Mouse (Mus musculus) cerebellum, adult 2 months (tissue): ENCODE data around the gene Minpp1. TPM values are rescaled to one million over a fixed set of nuclear protein-coding genes. Genes with fewer than 3 reads are reported as not detected.

Source experiments
- DNase-seq, 2 experiments: peaks; one replicate each; pipeline ENCODE4 v3.0.0; 2021
- H3K27ac ChIP-seq: fragments of 200-500 bp; 2 replicates; pipeline ENCODE4 v1.5.1; 2012; ENCODE audit warnings: low read length, control low read depth, inconsistent platforms; ENCODE audit not compliant: insufficient read depth
- H3K27me3 ChIP-seq: fragments of 200-500 bp; 2 replicates; pipeline ENCODE4 v1.6.1; 2012; ENCODE audit warnings: inconsistent platforms, mild to moderate bottlenecking, low read length, moderate library complexity; ENCODE audit not compliant: control insufficient read depth, insufficient read depth
- H3K4me1 ChIP-seq: fragments of 200-500 bp; 2 replicates; pipeline ENCODE4 v1.6.1; 2011; ENCODE audit warnings: low read length; ENCODE audit not compliant: control insufficient read depth, insufficient read depth
- H3K4me3 ChIP-seq: fragments of 200-500 bp; replicated peaks from 2 replicates; pipeline ENCODE3; 2011; ENCODE audit warnings: mild to moderate bottlenecking, low read depth, low read length, control low read depth; ENCODE audit not compliant: insufficient read depth
- CTCF ChIP-seq: fragments of 200-500 bp; IDR thresholded peaks from 2 replicates; pipeline ENCODE4 v1.5.1; 2011; ENCODE audit warnings: low read depth, mild to moderate bottlenecking, control low read depth, low read length, moderate library complexity, borderline replicate concordance; ENCODE audit not compliant: insufficient read depth
- POLR2A ChIP-seq: fragments of 200-500 bp; IDR thresholded peaks from 2 replicates; pipeline ENCODE4 v1.6.1; 2011; ENCODE audit warnings: low read length, control low read depth, borderline replicate concordance; ENCODE audit not compliant: insufficient read depth
- WGBS: fragments of 180-500 bp; shearing (Covaris S2); methylation state at CpG from one replicate; pipeline ENCODE4 v1.1.7; 2018; 5-methylcytosine and 5-hydroxymethylcytosine counted together
- polyA plus RNA-seq: library from polyadenylated mRNA; depleted of rRNA; stranded (reverse); fragments of >200 nt; gene quantifications from 2 replicates; pipeline ENCODE4 v1.2.3, GENCODE M21; 2012

The Minpp1 gene
- polyA plus RNA-seq, 1 experiment: 41.3 TPM

- no peak for TF ChIP-seq CTCF
- TF ChIP-seq POLR2A: no peak
- H3K27ac ChIP-seq: no peak overlapping the region
- H3K4me3 ChIP-seq: no peak overlapping the region
- no peaks in the 10 kb centered on the region for H3K4me1 ChIP-seq
- DNase-seq: no peak
- WGBS: 86% methylated on average over 8 of the region's 8 CpGs
- no peaks in the 10 kb centered on the region for H3K27me3 ChIP-seq
These were observed 20.5 kb downstream of the Minpp1 start for GRCm38 (mm10) chr19:32506081-32506480.

GRCm38 (mm10) chr19:32506514-32506913, 20.9 kb downstream of the Minpp1 start:
- no peak for DNase-seq
- no peak overlapping the region for H3K4me3 ChIP-seq

GRCm38 (mm10) chr19:32507100-32507499, 21.5 kb downstream of the Minpp1 start:
- DNase-seq: no peak
- H3K4me1 ChIP-seq: no peaks in the 10 kb centered on the region
- H3K4me3 ChIP-seq: no peak overlapping the region
- TF ChIP-seq CTCF (no peak), POLR2A (no peak)
- no peaks in the 10 kb centered on the region for H3K27me3 ChIP-seq
- 90% methylated on average over 6 of the region's 6 CpGs for WGBS
- no peak overlapping the region for H3K27ac ChIP-seq

More at GRCm38 (mm10) chr19:32506514-32506913, 20.9 kb downstream of the Minpp1 start:
- H3K4me1 ChIP-seq: no peaks in the 10 kb centered on the region
- H3K27ac ChIP-seq: no peak overlapping the region
- H3K27me3 ChIP-seq: no peaks in the 10 kb centered on the region
- no peak for TF ChIP-seq POLR2A
- TF ChIP-seq CTCF: no peak
- 95% methylated on average over 5 of the region's 5 CpGs for WGBS

DNA sequence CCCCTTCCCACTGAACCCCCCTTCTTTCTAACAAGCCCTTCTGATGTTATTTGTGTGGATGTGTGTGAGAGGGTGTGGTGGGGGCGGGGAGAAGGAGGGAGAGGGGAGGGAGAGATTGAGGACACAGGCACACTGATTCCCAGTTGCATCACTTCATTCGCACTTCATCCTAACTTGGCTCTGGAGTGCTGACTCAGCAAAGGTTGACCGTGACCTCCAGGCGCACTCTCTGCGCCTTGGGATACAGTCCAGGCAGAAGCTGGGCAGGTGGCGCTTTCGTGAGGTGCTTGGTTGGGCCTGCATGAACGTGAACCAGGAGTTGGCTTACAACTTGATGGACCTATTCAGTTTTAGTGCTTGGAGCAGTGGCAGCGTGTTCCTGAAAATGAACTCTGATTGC, 22.0 kb downstream of the Minpp1 start:
- Histone ChIP-seq H3K4me3 (no peak overlapping the region), H3K4me1 (no peaks in the 10 kb centered on the region), H3K27me3 (no peaks in the 10 kb centered on the region), H3K27ac (no peak overlapping the region)
- TF ChIP-seq POLR2A (no peak), CTCF (no peak)
- WGBS: 82% methylated on average over 9 of the region's 9 CpGs
- no peak for DNase-seq

DNA sequence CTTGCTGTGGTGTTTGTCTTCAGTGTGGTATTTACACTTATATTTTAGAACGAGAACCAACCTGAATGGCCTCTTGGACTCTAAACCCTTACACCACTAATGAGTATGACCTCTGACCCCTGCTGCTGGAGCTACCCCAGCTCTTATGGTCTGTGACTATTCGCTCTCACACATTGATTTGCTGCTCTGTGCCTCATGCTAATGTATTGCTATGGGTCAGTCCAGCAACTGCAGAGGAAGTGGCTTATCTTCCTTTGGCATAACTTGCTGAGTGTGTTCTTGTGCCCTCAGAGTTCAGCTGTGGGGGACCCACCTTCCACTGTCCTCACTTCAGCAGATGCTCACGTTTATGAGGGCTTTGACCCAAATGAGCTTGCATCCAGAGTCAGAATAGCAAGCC, 24.7 kb downstream of the Minpp1 start:
- WGBS: 91% methylated on average over 3 of the region's 3 CpGs
- H3K27me3 ChIP-seq: no peaks in the 10 kb centered on the region
- H3K4me1 ChIP-seq: no peaks in the 10 kb centered on the region
- no peak overlapping the region for H3K27ac ChIP-seq
- DNase-seq: no peak
- TF ChIP-seq POLR2A (no peak), CTCF (no peak)
- H3K4me3 ChIP-seq: no peak overlapping the region

- DNase-seq: no peak
- Histone ChIP-seq H3K27ac (no peak overlapping the region), H3K27me3 (no peaks in the 10 kb centered on the region), H3K4me1 (no peaks in the 10 kb centered on the region), H3K4me3 (no peak overlapping the region)
- no peak for TF ChIP-seq POLR2A
- TF ChIP-seq CTCF: no peak
- 84% methylated on average over 6 of the region's 6 CpGs for WGBS
These were observed 25.4 kb downstream of the Minpp1 start for GRCm38 (mm10) chr19:32510962-32511361.

- 52% methylated on average over 1 of the region's 1 CpGs for WGBS
- no peak for DNase-seq
These were observed 26.9 kb downstream of the Minpp1 start for GRCm38 (mm10) chr19:32512518-32512917.

DNA sequence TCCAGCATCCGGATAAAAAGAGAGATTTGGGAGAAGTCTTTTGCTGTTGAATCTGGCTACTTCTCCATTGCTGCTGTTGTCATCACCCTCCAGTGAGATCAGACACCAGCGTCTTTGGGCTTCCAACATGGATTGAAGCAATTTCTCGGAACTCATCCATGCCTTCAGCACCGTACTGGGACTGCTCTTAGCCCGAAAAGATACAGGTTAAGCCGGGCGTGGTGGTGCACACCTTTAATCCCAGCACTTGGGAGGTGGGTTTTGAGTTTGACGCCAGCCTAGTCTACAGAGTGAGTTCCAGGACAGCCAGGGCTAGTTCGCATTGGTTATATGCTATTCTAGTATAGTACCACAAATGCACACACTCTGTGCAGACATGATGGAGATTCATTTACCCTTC, 31.0 kb downstream of the Minpp1 start:
- DNase-seq: no peak
- no peak for TF ChIP-seq CTCF
- no peak for TF ChIP-seq POLR2A
- Histone ChIP-seq H3K27me3 (no peaks in the 10 kb centered on the region), H3K4me1 (no peaks in the 10 kb centered on the region), H3K27ac (no peak overlapping the region), H3K4me3 (no peak overlapping the region)
- 97% methylated on average over 9 of the region's 9 CpGs for WGBS

More at GRCm38 (mm10) chr19:32512518-32512917, 26.9 kb downstream of the Minpp1 start:
- Histone ChIP-seq H3K4me3 (no peak overlapping the region), H3K27ac (no peak overlapping the region), H3K4me1 (no peaks in the 10 kb centered on the region), H3K27me3 (no peaks in the 10 kb centered on the region)
- TF ChIP-seq POLR2A (no peak), CTCF (no peak)
